ENCODE assay signal across 10 mouse cellular contexts in genomic region chr15:85919191-85919891, GRCm38 (mm10). TPM values are rescaled to one million over a fixed set of nuclear protein-coding genes. Genes with fewer than 3 reads are reported as not detected.
DNase-seq lines count a peak whose midpoint lies in the region; ATAC-seq lines count a peak whose summit lies in the region.
"Had no signal": no experiment of that assay in that cellular context is flagged by ENCODE, and none has a peak within 500 bp of the region (broad histone marks: within the 10 kb centered on the region; RNA-seq: fewer than 3 reads in every experiment).

No protein-coding gene starts in this region.

- peaks cover 3% of the 10 kb centered on the region; the same call in 1 of the 2 replicates for H3K36me3 ChIP-seq in kidney, embryonic 14.5 days (ENCODE audit: control insufficient read depth, insufficient read depth, low read length)
- H3K36me3 ChIP-seq in heart, embryonic 11.5 days (ENCODE audit: control insufficient read depth, insufficient read depth, low read length): no peaks in the 10 kb centered on the region

- no peaks in the 10 kb centered on the region for H3K4me1 ChIP-seq in kidney, embryonic 14.5 days (ENCODE audit: control insufficient read depth, insufficient read depth, low read length)
- H3K4me1 ChIP-seq in heart, embryonic 11.5 days (ENCODE audit: control insufficient read depth, insufficient read depth, low read length): peaks cover 3% of the 10 kb centered on the region; the same call in 1 of the 2 replicates

- WGBS in kidney, embryonic 14.5 days: 62% methylated on average over 8 of the region's 8 CpGs
- WGBS in heart, embryonic 11.5 days (ENCODE audit: insufficient replicate concordance): 68% methylated on average over 8 of the region's 8 CpGs

- no peak overlapping the region for H3K27ac ChIP-seq in kidney, embryonic 14.5 days (ENCODE audit: low read depth, low read length)
- no peak overlapping the region for H3K27ac ChIP-seq in heart, embryonic 11.5 days (ENCODE audit: low read depth, low read length)

- peaks cover 5% of the 10 kb centered on the region; the same call in 1 of the 2 replicates for H3K9me3 ChIP-seq in kidney, embryonic 14.5 days (ENCODE audit: control insufficient read depth, low read length)
- H3K9me3 ChIP-seq in heart, embryonic 11.5 days (replicated peaks; ENCODE audit: control insufficient read depth, low read length): no peaks in the 10 kb centered on the region

- no peak overlapping the region for H3K4me3 ChIP-seq in kidney, embryonic 14.5 days (ENCODE audit: low read length)
- H3K4me3 ChIP-seq in heart, embryonic 11.5 days (ENCODE audit: low read depth, low read length): no peak overlapping the region

- no peaks in the 10 kb centered on the region for H3K27me3 ChIP-seq in kidney, embryonic 14.5 days (ENCODE audit: control insufficient read depth, insufficient read depth, low read length)
- no peaks in the 10 kb centered on the region for H3K27me3 ChIP-seq in heart, embryonic 11.5 days (ENCODE audit: control insufficient read depth, insufficient read depth, low read length)

- no peak overlapping the region for H3K4me2 ChIP-seq in kidney, embryonic 14.5 days (replicated peaks; ENCODE audit: low read depth, low read length)
- no peak overlapping the region for H3K4me2 ChIP-seq in heart, embryonic 11.5 days

- peak; percentile 20 for DNase-seq in adrenal gland, postnatal 10 days
- DNase-seq in adrenal gland, adult 8-10 months: no peak
- peak; percentile 22 for DNase-seq in kidney, adult 11 months
- peak; percentile 48 for DNase-seq in kidney, postnatal 14 days
- peak; percentile 63 for DNase-seq in retina, embryonic 14.5 days (ENCODE audit: low spot score)
- DNase-seq: lung, adult 2 months; thymus, postnatal 14 days had no signal

- no peak for ATAC-seq in kidney, embryonic 14.5 days (ENCODE audit: low FRiP score, low TSS enrichment)
- no peak for ATAC-seq in heart, embryonic 11.5 days (replicated peaks; ENCODE audit: insufficient number of reproducible peaks, low FRiP score, low TSS enrichment)
- ATAC-seq in frontal cortex, adult (ENCODE audit: low TSS enrichment): no peak

- no peak overlapping the region for H3K9ac ChIP-seq in kidney, embryonic 14.5 days (ENCODE audit: low read depth, low read length)
- H3K9ac ChIP-seq in heart, embryonic 11.5 days (ENCODE audit: low read depth, low read length): no peak overlapping the region

RNA-seq across cellular contexts. Expression of gene Trmu, which starts 40.2 kb away (rescaled TPM):
- total RNA-seq in adrenal gland, postnatal 10 days (2021): 10 to 100 TPM; 27.9 to 39.9 TPM
- total RNA-seq in adrenal gland, adult 8-10 months (2022): 10 to 100 TPM; 21.8 to 49.7 (median 33.9) TPM
- polyA plus RNA-seq in kidney, embryonic 14.5 days (2014; fragmentation: Nextera tagmentation; extraction: Ambion mirVana): 28.4 and 38.3 TPM in 2 replicates
- 24.0 and 26.4 TPM in 2 replicates for polyA plus RNA-seq in heart, embryonic 11.5 days (2014; fragmentation: Nextera tagmentation; extraction: Ambion mirVana)

RNA-seq across cellular contexts. Expression of gene Gtse1, which starts 59.8 kb away (rescaled TPM):
- total RNA-seq in adrenal gland, postnatal 10 days (2021): 1 to 10 TPM; 4.5 to 5.1 TPM
- total RNA-seq in adrenal gland, adult 8-10 months (2022): 1 to 10 TPM in 3 of 4 experiments, under 1 TPM in 1; 0.61 to 1.5 (median 1.3) TPM
- 26.6 and 32.3 TPM in 2 replicates for polyA plus RNA-seq in kidney, embryonic 14.5 days (2014; fragmentation: Nextera tagmentation; extraction: Ambion mirVana)
- polyA plus RNA-seq in heart, embryonic 11.5 days (2014; fragmentation: Nextera tagmentation; extraction: Ambion mirVana): 24.4 and 27.8 TPM in 2 replicates
